Mouse (Mus musculus): Measurements from ENCODE around the gene AY761185. TPM values are rescaled to one million over a fixed set of nuclear protein-coding genes. Genes with fewer than 3 reads are reported as not detected.

The AY761185 gene
- not detected for polyA plus RNA-seq (2014; fragmentation: Illumina TruSeq; extraction: RNeasy Lipid Tissue Mini Kit (QIAGEN cat#74804); ENCODE audit: low read depth, low replicate concordance)

DNA sequence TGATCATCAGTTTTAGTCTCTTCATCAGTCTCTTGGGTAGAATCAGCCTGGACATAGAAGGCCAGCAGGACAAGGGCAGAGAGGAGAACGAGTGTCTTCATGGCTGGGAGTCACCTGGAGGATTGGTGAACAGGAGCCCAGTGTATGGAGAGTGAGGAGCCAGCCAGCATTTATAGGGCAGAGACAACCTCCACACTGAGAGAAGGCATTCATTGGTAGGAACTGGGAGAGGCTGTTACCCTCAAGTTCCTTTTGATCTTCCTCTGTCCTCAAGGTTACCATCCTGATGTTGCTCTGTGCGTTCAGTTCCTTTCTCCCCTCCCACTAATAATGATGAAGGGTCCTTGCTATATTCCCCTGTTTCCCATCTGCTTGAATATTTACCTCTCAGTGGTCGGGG, at the start of gene AY761185:
Gene AY761185 (minus strand): TSS at position 101 of the 400 bp plus-strand sequence.

DNA sequence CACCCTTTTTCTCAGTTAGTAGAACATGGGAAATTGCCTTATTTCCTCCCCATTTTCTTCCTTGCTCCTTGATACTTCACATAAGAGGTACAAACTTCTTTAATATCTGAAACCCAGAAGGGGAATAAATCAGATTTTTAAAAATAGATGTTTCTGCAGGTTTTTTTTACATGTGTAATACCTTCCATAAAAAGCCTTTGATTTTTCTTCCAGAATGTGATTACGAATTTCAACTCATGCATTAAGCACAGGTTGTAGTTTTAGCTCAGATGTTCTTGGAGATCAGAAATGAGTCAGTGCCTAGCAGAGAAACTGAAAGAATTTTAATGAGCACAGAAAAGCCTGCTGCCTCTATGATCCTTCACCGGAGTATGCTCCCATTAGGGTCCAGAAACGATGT, 22.5 kb downstream of the AY761185 start, which contains the start of gene Gm6040:
Gene Gm6040 (minus strand): TSS at position 101 of the 400 bp plus-strand sequence.

DNA sequence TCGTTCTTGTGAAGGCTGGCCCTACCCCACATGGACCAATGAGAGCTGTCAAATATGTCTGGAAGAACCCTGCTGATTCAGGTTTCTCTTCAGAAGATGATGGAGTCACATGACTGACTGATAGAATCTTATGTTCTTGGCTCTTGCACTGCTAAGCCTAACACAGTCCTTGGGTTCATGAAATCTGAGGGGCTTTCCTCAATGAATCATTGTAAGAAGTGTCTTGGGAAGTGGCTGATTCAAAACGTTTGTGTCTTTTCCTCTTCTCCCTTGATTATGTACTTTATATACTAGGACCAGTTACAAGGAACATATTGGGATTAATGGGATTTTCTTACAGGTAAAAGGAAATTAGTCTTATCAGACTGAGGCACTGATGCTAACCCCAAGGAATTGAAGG, 42.0 kb downstream of the AY761185 start, which contains the start of gene Gm15056:
Gene Gm15056 (minus strand): TSS at position 101 of the 400 bp plus-strand sequence.

Other genes with a start within 250 kb of the AY761185 start
- gene Defb33, start 52.0 kb downstream of the AY761185 start, polyA plus RNA-seq (2014; fragmentation: Illumina TruSeq; extraction: RNeasy Lipid Tissue Mini Kit (QIAGEN cat#74804); ENCODE audit: low read depth, low replicate concordance): not detected
- gene Gm15056, start 42.1 kb downstream of the AY761185 start, polyA plus RNA-seq (2014; fragmentation: Illumina TruSeq; extraction: RNeasy Lipid Tissue Mini Kit (QIAGEN cat#74804); ENCODE audit: low read depth, low replicate concordance): not detected
- gene Gm6040, start 22.6 kb downstream of the AY761185 start, polyA plus RNA-seq (2014; fragmentation: Illumina TruSeq; extraction: RNeasy Lipid Tissue Mini Kit (QIAGEN cat#74804); ENCODE audit: low read depth, low replicate concordance): not detected
- gene Defa21, start 80.8 kb upstream of the AY761185 start, polyA plus RNA-seq (2014; fragmentation: Illumina TruSeq; extraction: RNeasy Lipid Tissue Mini Kit (QIAGEN cat#74804); ENCODE audit: low read depth, low replicate concordance): not detected
- gene Defa23, start 110.3 kb upstream of the AY761185 start, polyA plus RNA-seq (2014; fragmentation: Illumina TruSeq; extraction: RNeasy Lipid Tissue Mini Kit (QIAGEN cat#74804); ENCODE audit: low read depth, low replicate concordance): not detected
- gene Defa35, start 120.3 kb upstream of the AY761185 start, polyA plus RNA-seq (2014; fragmentation: Illumina TruSeq; extraction: RNeasy Lipid Tissue Mini Kit (QIAGEN cat#74804); ENCODE audit: low read depth, low replicate concordance): not detected
- gene Defa25, start 139.7 kb upstream of the AY761185 start, polyA plus RNA-seq (2014; fragmentation: Illumina TruSeq; extraction: RNeasy Lipid Tissue Mini Kit (QIAGEN cat#74804); ENCODE audit: low read depth, low replicate concordance): not detected
- gene Gm14851, start 151.3 kb upstream of the AY761185 start, polyA plus RNA-seq (2014; fragmentation: Illumina TruSeq; extraction: RNeasy Lipid Tissue Mini Kit (QIAGEN cat#74804); ENCODE audit: low read depth, low replicate concordance): not detected
- gene Defa30, start 189.9 kb upstream of the AY761185 start, polyA plus RNA-seq (2014; fragmentation: Illumina TruSeq; extraction: RNeasy Lipid Tissue Mini Kit (QIAGEN cat#74804); ENCODE audit: low read depth, low replicate concordance): not detected
- gene Defa22, start 217.6 kb upstream of the AY761185 start, polyA plus RNA-seq (2014; fragmentation: Illumina TruSeq; extraction: RNeasy Lipid Tissue Mini Kit (QIAGEN cat#74804); ENCODE audit: low read depth, low replicate concordance): not detected
- not detected for gene Defa31, start 246.9 kb upstream of the AY761185 start, polyA plus RNA-seq (2014; fragmentation: Illumina TruSeq; extraction: RNeasy Lipid Tissue Mini Kit (QIAGEN cat#74804); ENCODE audit: low read depth, low replicate concordance)

Data from liver, adult 10 weeks (tissue).